Mouse (Mus musculus) thymus, adult 2 months (tissue): ENCODE results near the gene Sap30bp. TPM values are rescaled to one million over a fixed set of nuclear protein-coding genes. Genes with fewer than 3 reads are reported as not detected.

ENCODE experiments used
- DNase-seq: peaks from one replicate; pipeline ENCODE4 v3.0.0; 2021
- H3K27ac ChIP-seq: fragments of 200-500 bp; 2 replicates; pipeline ENCODE4 v1.5.1; 2012; ENCODE audit warnings: low read length, control low read depth; ENCODE audit not compliant: control insufficient read depth, insufficient read depth
- H3K27me3 ChIP-seq: fragments of 200-500 bp; 2 replicates; pipeline ENCODE4 v1.6.1; 2012; ENCODE audit warnings: mild to moderate bottlenecking, low read length, moderate library complexity, mixed read lengths; ENCODE audit not compliant: control insufficient read depth, insufficient read depth
- H3K36me3 ChIP-seq: fragments of 200-500 bp; 2 replicates; pipeline ENCODE4 v1.6.1; 2012; ENCODE audit warnings: mild to moderate bottlenecking, low read length, moderate library complexity; ENCODE audit not compliant: control insufficient read depth, insufficient read depth
- H3K4me1 ChIP-seq: fragments of 200-500 bp; replicated peaks from 2 replicates; pipeline ENCODE4 v1.6.1; 2012; ENCODE audit warnings: low read length; ENCODE audit not compliant: control insufficient read depth, insufficient read depth
- H3K4me3 ChIP-seq: fragments of 200-500 bp; 2 replicates; pipeline ENCODE4 v1.5.1; 2012; ENCODE audit warnings: mild to moderate bottlenecking, low read length, control low read depth, moderate library complexity; ENCODE audit not compliant: control insufficient read depth, insufficient read depth
- CTCF ChIP-seq: fragments of 200-500 bp; IDR thresholded peaks from 2 replicates; pipeline ENCODE4 v1.5.1; 2012; ENCODE audit warnings: mild to moderate bottlenecking, control low read depth, low read length, moderate library complexity, borderline replicate concordance; ENCODE audit not compliant: control insufficient read depth, poor library complexity, insufficient read depth; ENCODE audit errors: extremely low read depth
- POLR2A ChIP-seq: fragments of 200-500 bp; IDR thresholded peaks from 2 replicates; pipeline ENCODE4 v1.6.1; 2012; ENCODE audit warnings: mild to moderate bottlenecking, low read length, control low read depth, moderate library complexity; ENCODE audit not compliant: control insufficient read depth, poor library complexity, insufficient read depth; ENCODE audit errors: extremely low read depth
- WGBS: fragments of 180-500 bp; shearing (Covaris S2); methylation state at CpG from one replicate; pipeline ENCODE4 v1.1.7; 2018; 5-methylcytosine and 5-hydroxymethylcytosine counted together
- polyA plus RNA-seq: library from polyadenylated mRNA; depleted of rRNA; stranded (reverse); fragments of >200 nt; gene quantifications from 2 replicates; pipeline ENCODE4 v1.2.3, GENCODE M21; 2012

The Sap30bp gene
- polyA plus RNA-seq, 1 experiment = 43.4 TPM

GRCm38 (mm10) chr11:116004186-116004823 is 71.2 kb downstream of the Sap30bp start:
- H3K4me3 ChIP-seq = peak overlapping the region; percentile 39
- peaks cover 18% of the 10 kb centered on the region for H3K4me1 ChIP-seq
- no peak overlapping the region for H3K27ac ChIP-seq
- no peaks in the 10 kb centered on the region for H3K27me3 ChIP-seq
- TF ChIP-seq CTCF (no peak), POLR2A (no peak)
- 22% methylated on average over 8 of the region's 8 CpGs for WGBS
- no peaks in the 10 kb centered on the region for H3K36me3 ChIP-seq
- no peak for DNase-seq

GRCm38 (mm10) chr11:116004840-116005700 is 72.0 kb downstream of the Sap30bp start:
- Histone ChIP-seq H3K27ac (no peak overlapping the region), H3K27me3 (no peaks in the 10 kb centered on the region), H3K4me1 (peaks cover 16% of the 10 kb centered on the region), H3K36me3 (no peaks in the 10 kb centered on the region), H3K4me3 (peak overlapping the region; percentile 39)
- WGBS = 9% methylated on average over 54 of the region's 54 CpGs
- DNase-seq = peak; percentile 82
- TF ChIP-seq POLR2A = no peak
- peak; percentile 75; the same call in 1 of the 2 replicates for TF ChIP-seq CTCF

- peaks cover 16% of the 10 kb centered on the region for H3K4me1 ChIP-seq
- no peak overlapping the region for H3K4me3 ChIP-seq
- no peak for TF ChIP-seq CTCF
- TF ChIP-seq POLR2A = no peak
- no peak for DNase-seq
- 91% methylated on average over 9 of the region's 9 CpGs for WGBS
- H3K36me3 ChIP-seq = no peaks in the 10 kb centered on the region
- H3K27ac ChIP-seq = no peak overlapping the region
- H3K27me3 ChIP-seq = no peaks in the 10 kb centered on the region
These were observed 72.8 kb downstream of the Sap30bp start for GRCm38 (mm10) chr11:116005701-116006419.

DNA sequence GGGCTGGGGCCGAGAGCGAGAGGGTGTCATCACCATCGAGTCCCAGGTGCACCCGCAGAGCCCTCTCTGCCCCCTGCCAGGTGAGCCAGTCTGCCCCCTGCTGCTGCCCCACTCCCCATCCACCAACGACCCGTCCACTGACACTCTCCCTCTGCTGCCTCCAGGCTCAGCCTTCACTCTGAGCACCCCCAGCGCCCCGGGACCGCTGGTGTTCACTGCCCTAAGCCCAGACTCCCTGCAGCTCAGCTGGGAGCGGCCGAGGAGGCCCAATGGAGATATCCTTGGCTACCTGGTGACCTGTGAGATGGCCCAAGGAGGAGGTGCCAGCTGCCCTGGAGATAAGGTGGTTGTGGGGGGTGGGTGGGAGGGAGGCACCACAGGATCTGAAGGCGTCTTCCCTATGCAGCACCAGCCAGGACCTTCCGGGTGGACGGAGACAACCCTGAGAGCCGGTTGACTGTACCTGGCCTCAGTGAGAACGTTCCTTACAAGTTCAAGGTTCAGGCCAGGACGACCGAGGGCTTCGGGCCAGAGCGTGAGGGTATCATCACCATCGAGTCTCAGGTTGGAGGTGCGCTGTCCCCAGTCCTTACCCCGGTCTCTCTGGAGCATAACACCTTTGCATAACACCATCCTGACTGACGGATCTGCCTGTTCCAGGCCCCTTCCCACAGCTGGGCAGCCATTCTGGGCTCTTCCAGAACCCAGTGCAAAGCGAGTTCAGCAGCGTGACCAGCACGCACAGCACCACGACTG is 74.2 kb downstream of the Sap30bp start:
- Histone ChIP-seq H3K36me3 (no peaks in the 10 kb centered on the region), H3K27ac (no peak overlapping the region), H3K4me3 (no peak overlapping the region), H3K4me1 (peaks cover 20% of the 10 kb centered on the region), H3K27me3 (no peaks in the 10 kb centered on the region)
- WGBS = 97% methylated on average over 28 of the region's 28 CpGs
- DNase-seq = no peak
- TF ChIP-seq POLR2A = no peak
- no peak for TF ChIP-seq CTCF

DNA sequence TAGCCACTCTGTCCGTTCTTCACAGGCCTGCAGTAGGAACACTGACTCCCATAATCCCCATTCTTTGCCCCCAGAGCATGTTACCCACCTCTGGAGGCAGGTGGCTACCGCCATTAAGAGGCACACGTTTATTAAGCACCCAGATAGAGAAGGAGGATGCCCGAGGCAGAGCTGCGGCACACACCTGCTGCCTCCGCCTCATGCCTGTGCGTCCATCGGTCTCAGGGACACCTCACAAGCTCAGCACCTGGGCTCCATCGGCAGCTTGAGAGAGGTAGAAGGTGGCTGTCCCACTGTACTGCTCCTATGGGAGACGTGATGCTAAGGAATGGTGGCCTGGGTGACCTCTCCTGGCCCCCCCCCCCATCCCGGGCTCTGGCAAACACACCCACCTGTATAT is 75.3 kb downstream of the Sap30bp start:
- no peak for DNase-seq
- no peaks in the 10 kb centered on the region for H3K36me3 ChIP-seq
- no peak overlapping the region for H3K27ac ChIP-seq
- peaks cover 26% of the 10 kb centered on the region for H3K4me1 ChIP-seq
- TF ChIP-seq CTCF = no peak
- TF ChIP-seq POLR2A = no peak
- no peak overlapping the region for H3K4me3 ChIP-seq
- no peaks in the 10 kb centered on the region for H3K27me3 ChIP-seq
- 90% methylated on average over 11 of the region's 11 CpGs for WGBS

DNA sequence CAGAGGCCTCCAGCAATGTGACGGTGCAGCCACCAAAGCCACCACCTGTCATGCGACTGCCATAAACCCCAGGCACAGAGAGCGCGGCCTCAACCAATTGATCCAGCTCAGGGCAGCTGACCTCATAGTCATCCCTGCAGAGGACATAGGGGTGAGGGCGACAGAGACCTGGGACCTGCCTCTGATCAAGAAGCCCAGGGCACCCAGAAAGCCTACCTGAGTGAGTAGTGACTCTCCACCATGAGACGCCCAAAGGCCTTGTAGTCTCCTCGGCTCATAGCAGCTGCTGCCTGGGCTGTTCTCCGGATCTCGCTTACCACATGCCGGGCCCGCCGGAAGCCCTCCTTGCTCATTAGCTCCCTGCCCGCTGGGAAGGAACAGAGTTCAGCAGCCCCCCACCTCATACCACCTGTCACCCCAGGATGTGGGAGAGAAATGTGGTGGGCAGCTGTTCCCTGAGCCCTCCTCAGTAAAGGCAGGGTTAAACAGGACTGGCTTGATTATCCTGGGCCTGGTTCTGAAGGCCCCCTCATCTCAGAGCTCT is 75.8 kb downstream of the Sap30bp start:
- H3K4me1 ChIP-seq = peaks cover 26% of the 10 kb centered on the region
- no peaks in the 10 kb centered on the region for H3K27me3 ChIP-seq
- no peak overlapping the region for H3K27ac ChIP-seq
- no peak overlapping the region for H3K4me3 ChIP-seq
- no peak for TF ChIP-seq CTCF
- TF ChIP-seq POLR2A = no peak
- 91% methylated on average over 13 of the region's 13 CpGs for WGBS
- no peaks in the 10 kb centered on the region for H3K36me3 ChIP-seq
- DNase-seq = no peak
